Mouse (Mus musculus): ENCODE results near the gene 1700016C15Rik. TPM values are rescaled to one million over a fixed set of nuclear protein-coding genes. Genes with fewer than 3 reads are reported as not detected.

1700016C15Rik gene
- polyA plus RNA-seq, 1 experiment: not detected

DNA sequence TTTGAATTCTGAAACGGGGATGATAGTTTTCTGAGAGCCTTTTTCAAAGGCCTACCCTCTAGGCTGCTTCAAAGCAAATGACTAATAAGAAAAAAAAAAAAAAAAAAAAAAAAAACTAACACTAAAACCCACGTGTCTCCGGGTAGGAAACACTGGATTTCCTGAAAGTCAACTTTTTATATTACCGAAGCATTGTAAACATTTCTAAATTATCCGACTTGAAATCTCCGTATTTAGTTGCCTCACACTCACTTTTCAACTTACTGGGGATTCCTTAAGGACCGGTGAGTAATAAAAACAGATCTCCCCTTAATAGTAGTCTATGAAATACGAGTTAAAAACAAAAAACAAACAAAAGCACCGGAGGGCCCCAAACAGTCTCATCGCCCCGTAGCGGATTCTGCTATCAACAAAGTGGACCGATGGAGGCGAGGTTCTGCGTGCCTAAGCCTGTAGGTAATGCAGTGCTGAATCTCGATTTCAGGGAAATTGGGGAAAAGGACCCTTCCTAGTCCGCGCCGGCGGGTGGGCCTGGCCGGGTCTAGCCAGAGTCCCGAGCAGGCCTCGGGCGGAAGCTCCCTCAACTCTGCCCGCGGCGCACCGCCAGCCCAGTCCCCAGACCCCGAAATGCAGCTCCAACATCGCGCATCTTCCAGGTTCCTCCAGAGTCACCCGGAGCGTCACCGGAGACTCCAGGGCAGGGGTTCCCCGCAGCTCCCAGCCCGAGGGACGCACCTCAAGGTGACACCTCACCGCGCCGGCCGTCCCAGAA, 66.0 kb downstream of the 1700016C15Rik start:
- Histone ChIP-seq H3K4me3 (ENCODE audit: control insufficient read depth, insufficient read depth, low read length) (peak overlapping the region; percentile 96), H3K4me1 (replicated peaks; ENCODE audit: control insufficient read depth, insufficient read depth, low read length) (peaks cover 4% of the 10 kb centered on the region), H3K36me3 (ENCODE audit: control insufficient read depth, insufficient read depth, low read length) (no peaks in the 10 kb centered on the region), H3K27me3 (ENCODE audit: control insufficient read depth, insufficient read depth, low read length) (no peaks in the 10 kb centered on the region), H3K27ac (ENCODE audit: control insufficient read depth, insufficient read depth, low read length) (peak overlapping the region; percentile 80)
- TF ChIP-seq POLR2A (IDR thresholded peaks at IDR 0.05; ENCODE audit: control insufficient read depth, extremely low read depth, insufficient read depth, low read length, poor library complexity) (no peak), CTCF (IDR thresholded peaks at IDR 0.05; ENCODE audit: borderline replicate concordance, control insufficient read depth, extremely low read depth, insufficient read depth, low read length, poor library complexity) (0 out of 2 replicates have a peak, but pooled peaks have one; percentile 12)
- peak; percentile 73 for DNase-seq
- under 1% methylated on average over 41 of the region's 41 CpGs for WGBS

- Histone ChIP-seq H3K27me3 (ENCODE audit: control insufficient read depth, insufficient read depth, low read length) (no peaks in the 10 kb centered on the region), H3K4me1 (replicated peaks; ENCODE audit: control insufficient read depth, insufficient read depth, low read length) (peaks cover 4% of the 10 kb centered on the region), H3K36me3 (ENCODE audit: control insufficient read depth, insufficient read depth, low read length) (no peaks in the 10 kb centered on the region), H3K27ac (ENCODE audit: control insufficient read depth, insufficient read depth, low read length) (peak within 1 kb of the TSS; percentile 80), H3K4me3 (ENCODE audit: control insufficient read depth, insufficient read depth, low read length) (peak within 1 kb of the TSS; percentile 96)
- under 1% methylated on average over 64 of the region's 64 CpGs for WGBS
- peak; percentile 69; the same call in 1 of the 2 replicates for TF ChIP-seq CTCF (IDR thresholded peaks at IDR 0.05; ENCODE audit: borderline replicate concordance, control insufficient read depth, extremely low read depth, insufficient read depth, low read length, poor library complexity)
- peak; percentile 87 for TF ChIP-seq POLR2A (IDR thresholded peaks at IDR 0.05; ENCODE audit: control insufficient read depth, extremely low read depth, insufficient read depth, low read length, poor library complexity)
- DNase-seq: peak; percentile 99
These were observed 66.8 kb downstream of the 1700016C15Rik start, which contains the start of gene Adss for GRCm38 (mm10) chr1:177796193-177796939. Gene Adss (minus strand): TSS chr1:177796511.

DNA sequence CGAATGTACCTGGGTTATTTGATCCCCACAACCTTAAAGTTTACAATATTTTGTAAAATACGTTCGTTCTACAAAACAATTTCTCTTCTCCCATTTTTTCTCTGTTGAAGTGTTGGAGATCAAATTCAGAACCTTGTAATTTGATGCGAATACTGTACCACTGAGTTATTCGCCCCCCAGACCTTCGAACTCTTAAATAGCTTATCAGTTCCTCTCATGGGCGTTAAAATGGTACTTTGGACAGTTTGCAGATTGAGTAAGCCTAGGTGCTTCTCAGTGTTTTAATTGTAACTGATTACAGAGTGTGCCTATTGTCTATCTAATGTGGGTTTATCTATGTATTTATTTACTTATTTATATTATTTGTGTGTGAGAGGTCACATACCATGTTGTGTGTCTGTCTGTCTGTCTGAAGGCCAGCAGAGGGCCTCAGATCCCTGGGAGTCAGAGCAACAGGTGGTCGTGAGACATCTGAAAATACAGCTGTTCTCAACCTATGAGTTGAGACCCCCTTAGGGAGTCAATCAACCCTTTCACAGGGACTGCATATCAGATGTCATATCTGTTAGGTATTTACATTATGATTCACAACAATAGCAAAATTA, 67.6 kb downstream of the 1700016C15Rik start:
- TF ChIP-seq CTCF (IDR thresholded peaks at IDR 0.05; ENCODE audit: borderline replicate concordance, control insufficient read depth, extremely low read depth, insufficient read depth, low read length, poor library complexity): no peak
- TF ChIP-seq POLR2A (IDR thresholded peaks at IDR 0.05; ENCODE audit: control insufficient read depth, extremely low read depth, insufficient read depth, low read length, poor library complexity): no peak
- Histone ChIP-seq H3K4me1 (replicated peaks; ENCODE audit: control insufficient read depth, insufficient read depth, low read length) (peaks cover 4% of the 10 kb centered on the region), H3K27me3 (ENCODE audit: control insufficient read depth, insufficient read depth, low read length) (no peaks in the 10 kb centered on the region), H3K36me3 (ENCODE audit: control insufficient read depth, insufficient read depth, low read length) (no peaks in the 10 kb centered on the region), H3K4me3 (ENCODE audit: control insufficient read depth, insufficient read depth, low read length) (no peak overlapping the region), H3K27ac (ENCODE audit: control insufficient read depth, insufficient read depth, low read length) (no peak overlapping the region)
- WGBS: 78% methylated on average over 8 of the region's 8 CpGs
- peak; percentile 14 for DNase-seq

Other genes with a start within 250 kb of the 1700016C15Rik start
- gene Adss, start 66.7 kb downstream of the 1700016C15Rik start, polyA plus RNA-seq (2012; rRNA removed): 26.1 and 26.8 TPM in 2 replicates